Mouse (Mus musculus) thymus, adult 2 months (tissue): ENCODE results near the gene Olfr541. TPM values are rescaled to one million over a fixed set of nuclear protein-coding genes. Genes with fewer than 3 reads are reported as not detected.
"Not testable (repeated sequence)": the region's sequence is repeated elsewhere in the genome, so short reads cannot be mapped to it uniquely, and the experiment has no call there.

Source experiments
- DNase-seq: peaks from one replicate; pipeline ENCODE4 v3.0.0; 2021
- H3K27ac ChIP-seq: fragments of 200-500 bp; 2 replicates; pipeline ENCODE4 v1.5.1; 2012; ENCODE audit warnings: low read length, control low read depth; ENCODE audit not compliant: control insufficient read depth, insufficient read depth
- H3K27me3 ChIP-seq: fragments of 200-500 bp; 2 replicates; pipeline ENCODE4 v1.6.1; 2012; ENCODE audit warnings: mild to moderate bottlenecking, low read length, moderate library complexity, mixed read lengths; ENCODE audit not compliant: control insufficient read depth, insufficient read depth
- H3K36me3 ChIP-seq: fragments of 200-500 bp; 2 replicates; pipeline ENCODE4 v1.6.1; 2012; ENCODE audit warnings: mild to moderate bottlenecking, low read length, moderate library complexity; ENCODE audit not compliant: control insufficient read depth, insufficient read depth
- H3K4me1 ChIP-seq: fragments of 200-500 bp; replicated peaks from 2 replicates; pipeline ENCODE4 v1.6.1; 2012; ENCODE audit warnings: low read length; ENCODE audit not compliant: control insufficient read depth, insufficient read depth
- H3K4me3 ChIP-seq: fragments of 200-500 bp; 2 replicates; pipeline ENCODE4 v1.5.1; 2012; ENCODE audit warnings: mild to moderate bottlenecking, low read length, control low read depth, moderate library complexity; ENCODE audit not compliant: control insufficient read depth, insufficient read depth
- CTCF ChIP-seq: fragments of 200-500 bp; IDR thresholded peaks from 2 replicates; pipeline ENCODE4 v1.5.1; 2012; ENCODE audit warnings: mild to moderate bottlenecking, control low read depth, low read length, moderate library complexity, borderline replicate concordance; ENCODE audit not compliant: control insufficient read depth, poor library complexity, insufficient read depth; ENCODE audit errors: extremely low read depth
- POLR2A ChIP-seq: fragments of 200-500 bp; IDR thresholded peaks from 2 replicates; pipeline ENCODE4 v1.6.1; 2012; ENCODE audit warnings: mild to moderate bottlenecking, low read length, control low read depth, moderate library complexity; ENCODE audit not compliant: control insufficient read depth, poor library complexity, insufficient read depth; ENCODE audit errors: extremely low read depth
- WGBS: fragments of 180-500 bp; shearing (Covaris S2); methylation state at CpG from one replicate; pipeline ENCODE4 v1.1.7; 2018; 5-methylcytosine and 5-hydroxymethylcytosine counted together
- polyA plus RNA-seq: library from polyadenylated mRNA; depleted of rRNA; stranded (reverse); fragments of >200 nt; gene quantifications from 2 replicates; pipeline ENCODE4 v1.2.3, GENCODE M21; 2012; rRNA removed

Olfr541 gene
- polyA plus RNA-seq = not detected in 2 replicates

- DNase-seq = no peak
- no peaks in the 10 kb centered on the region for H3K36me3 ChIP-seq
- no peaks in the 10 kb centered on the region for H3K4me1 ChIP-seq
- TF ChIP-seq CTCF (no peak), POLR2A (no peak)
- H3K4me3 ChIP-seq = no peak within 1 kb of the TSS
- H3K27me3 ChIP-seq = no peaks in the 10 kb centered on the region
- no peak within 1 kb of the TSS for H3K27ac ChIP-seq
Measured at GRCm38 (mm10) chr7:140696967-140697366, at the start of gene Olfr541. Olfr541 (plus strand) TSS chr7:140697267.

DNA sequence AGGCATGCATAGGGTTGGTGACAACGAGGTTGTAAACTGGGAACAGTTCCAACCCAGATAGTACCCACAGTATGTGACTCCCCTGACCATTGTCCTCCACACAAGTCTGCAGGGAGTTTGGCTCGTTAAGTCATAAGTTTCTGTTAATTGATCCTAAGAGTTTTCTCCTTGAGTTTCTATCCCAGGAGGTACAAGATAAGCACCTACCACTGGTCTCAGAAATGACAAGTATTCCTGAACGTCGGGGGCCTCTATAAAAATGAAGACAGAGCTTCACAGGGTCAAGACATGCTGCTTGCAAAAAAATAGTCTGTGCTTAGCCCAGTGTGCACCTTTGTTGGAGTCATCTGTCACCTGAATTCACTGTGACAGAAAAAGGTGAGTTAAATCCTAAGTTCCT lies 37.4 kb upstream of the Olfr541 start, which contains the start of gene Olfr539:
Gene Olfr539 (plus strand): TSS at position 301 of the 400 bp plus-strand sequence.
- Histone ChIP-seq H3K27me3 (no peaks in the 10 kb centered on the region), H3K4me3 (no peak within 1 kb of the TSS), H3K27ac (no peak within 1 kb of the TSS), H3K4me1 (no peaks in the 10 kb centered on the region), H3K36me3 (no peaks in the 10 kb centered on the region)
- WGBS = 79% methylated on average over 4 of the region's 4 CpGs
- DNase-seq = no peak
- TF ChIP-seq CTCF (no peak), POLR2A (no peak)

- 87% methylated on average over 3 of the region's 3 CpGs for WGBS
- H3K27ac ChIP-seq, DNase-seq, H3K36me3 ChIP-seq, H3K4me1 ChIP-seq, H3K4me3 ChIP-seq, H3K27me3 ChIP-seq: not testable (repeated sequence)
Measured at GRCm38 (mm10) chr7:140670693-140671092, 26.4 kb upstream of the Olfr541 start.

GRCm38 (mm10) chr7:140675863-140676262 lies 21.2 kb upstream of the Olfr541 start:
- Histone ChIP-seq H3K4me3 (no peak overlapping the region), H3K27ac (no peak overlapping the region), H3K4me1 (no peaks in the 10 kb centered on the region), H3K36me3 (no peaks in the 10 kb centered on the region), H3K27me3 (no peaks in the 10 kb centered on the region)
- no peak for DNase-seq
- WGBS = 13% methylated on average over 6 of the region's 6 CpGs
- TF ChIP-seq CTCF = no peak
- no peak for TF ChIP-seq POLR2A

DNA sequence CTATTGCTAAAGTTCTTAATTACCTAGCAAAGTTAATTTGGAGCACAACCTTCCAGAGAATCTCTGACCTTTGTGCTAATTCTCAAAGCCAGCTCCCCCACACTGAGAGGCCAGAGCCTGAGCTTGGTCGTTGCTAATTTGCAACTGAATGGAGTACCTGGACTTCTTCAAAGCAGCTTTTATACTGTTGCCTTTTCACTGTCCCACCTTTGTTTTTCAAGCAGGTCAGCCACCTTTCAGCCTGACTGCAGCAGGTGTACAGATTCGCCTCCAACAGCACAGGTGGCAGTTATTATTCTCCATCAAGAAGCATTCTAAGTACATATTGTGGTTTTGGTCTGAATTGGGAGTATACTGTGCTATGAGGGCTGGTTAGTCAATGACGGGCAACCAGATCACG lies 17.5 kb upstream of the Olfr541 start:
- H3K4me1 ChIP-seq, H3K4me3 ChIP-seq, DNase-seq, H3K27ac ChIP-seq, H3K36me3 ChIP-seq, H3K27me3 ChIP-seq: not testable (repeated sequence)
- 75% methylated on average over 4 of the region's 4 CpGs for whole genome bisulfite sequencing

DNA sequence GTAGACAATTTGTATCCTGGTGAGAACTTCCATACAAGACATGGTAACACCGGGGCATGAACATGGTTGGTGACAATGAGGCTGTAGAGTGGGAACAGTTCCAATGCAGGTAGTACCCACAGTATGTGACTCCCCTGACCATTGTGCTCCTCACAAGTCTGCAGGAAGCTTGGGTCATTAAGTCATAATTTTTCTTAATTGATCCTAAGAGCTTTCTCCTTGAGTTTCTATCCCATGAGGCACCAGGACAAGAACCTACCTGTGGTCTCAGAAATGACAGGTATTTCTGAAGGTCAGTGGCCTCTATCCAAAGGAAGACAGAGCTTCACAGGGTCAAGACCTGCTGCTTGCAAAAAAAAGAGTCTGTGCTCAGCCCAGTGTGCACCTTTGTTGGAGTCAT lies 15.4 kb upstream of the Olfr541 start, which contains the start of gene Olfr45:
Gene Olfr45 (plus strand): TSS at position 301 of the 400 bp plus-strand sequence.
- WGBS = 97% methylated on average over 1 of the region's 1 CpGs
- no peak within 1 kb of the TSS for H3K4me3 ChIP-seq
- H3K27me3 ChIP-seq = no peaks in the 10 kb centered on the region
- H3K4me1 ChIP-seq = no peaks in the 10 kb centered on the region
- no peak within 1 kb of the TSS for H3K27ac ChIP-seq
- TF ChIP-seq CTCF = no peak
- no peak for TF ChIP-seq POLR2A
- no peak for DNase-seq
- H3K36me3 ChIP-seq = no peaks in the 10 kb centered on the region

GRCm38 (mm10) chr7:140706348-140706747 lies 9.3 kb downstream of the Olfr541 start:
- Histone ChIP-seq H3K27ac (no peak overlapping the region), H3K27me3 (no peaks in the 10 kb centered on the region), H3K36me3 (no peaks in the 10 kb centered on the region), H3K4me3 (no peak overlapping the region), H3K4me1 (no peaks in the 10 kb centered on the region)
- TF ChIP-seq CTCF (no peak), POLR2A (no peak)
- WGBS = 84% methylated on average over 2 of the region's 2 CpGs
- no peak for DNase-seq
